Mouse (Mus musculus): Measurements from ENCODE around the gene Acat2. TPM values are rescaled to one million over a fixed set of nuclear protein-coding genes. Genes with fewer than 3 reads are reported as not detected.
"Not testable (repeated sequence)": the region's sequence is repeated elsewhere in the genome, so short reads cannot be mapped to it uniquely, and the experiment has no call there.

Gene Acat2
- polyA plus RNA-seq (2017; shearing (Covaris generic)): 10 to 100 TPM; 43.9 to 61.5 (median 48.0) TPM

- ATAC-seq: peak; percentile 98
Measured at GRCm38 (mm10) chr17:12960331-12960873, at the start of gene Acat2. Gene Acat2 (minus strand): TSS chr17:12960747.

GRCm38 (mm10) chr17:13009887-13010286 is 49.3 kb upstream of the Acat2 start:
- ATAC-seq: peak; percentile 42

GRCm38 (mm10) chr17:13008528-13008927 is 48.0 kb upstream of the Acat2 start:
- ATAC-seq: peak; percentile 11

- ATAC-seq: peak; percentile 87
Measured at GRCm38 (mm10) chr17:13007730-13008425, 47.3 kb upstream of the Acat2 start.

GRCm38 (mm10) chr17:13006984-13007383 is 46.4 kb upstream of the Acat2 start:
- ATAC-seq: no peak

- not testable (repeated sequence) for ATAC-seq
Measured at GRCm38 (mm10) chr17:13006546-13006945, 46.0 kb upstream of the Acat2 start, which contains the start of gene Sod2. Gene Sod2 (plus strand): TSS chr17:13006846.

- ATAC-seq: not testable (repeated sequence)
Measured at GRCm38 (mm10) chr17:13004436-13004835, 43.9 kb upstream of the Acat2 start.

- not testable (repeated sequence) for ATAC-seq
Measured at GRCm38 (mm10) chr17:13002243-13002642, 41.7 kb upstream of the Acat2 start.

- no peak for ATAC-seq
Measured at GRCm38 (mm10) chr17:12999069-12999468, 38.5 kb upstream of the Acat2 start.

- ATAC-seq: no peak
Measured at GRCm38 (mm10) chr17:12997890-12998289, 37.3 kb upstream of the Acat2 start.

- no peak for ATAC-seq
Measured at GRCm38 (mm10) chr17:12996345-12996744, 35.8 kb upstream of the Acat2 start.

- no peak for ATAC-seq
Measured at GRCm38 (mm10) chr17:12994069-12994468, 33.5 kb upstream of the Acat2 start, which contains the start of gene Wtap. Gene Wtap (minus strand): TSS chr17:12994169.

GRCm38 (mm10) chr17:12992470-12992991 is 32.0 kb upstream of the Acat2 start:
- peak; percentile 66 for ATAC-seq

- ATAC-seq: peak; percentile 61
Measured at GRCm38 (mm10) chr17:12991635-12992358, 31.2 kb upstream of the Acat2 start.

- ATAC-seq: peak; percentile 1
Measured at GRCm38 (mm10) chr17:12991194-12991634, 30.7 kb upstream of the Acat2 start.

GRCm38 (mm10) chr17:12990567-12991145 is 30.1 kb upstream of the Acat2 start:
- no peak for ATAC-seq

- ATAC-seq: not testable (repeated sequence)
Measured at GRCm38 (mm10) chr17:12988096-12988495, 27.5 kb upstream of the Acat2 start.

- ATAC-seq: no peak
Measured at GRCm38 (mm10) chr17:12983988-12984387, 23.4 kb upstream of the Acat2 start.

GRCm38 (mm10) chr17:12978546-12978945 is 18.0 kb upstream of the Acat2 start:
- ATAC-seq: no peak

GRCm38 (mm10) chr17:12973851-12974250 is 13.3 kb upstream of the Acat2 start:
- ATAC-seq: no peak

- no peak for ATAC-seq
Measured at GRCm38 (mm10) chr17:12967173-12967572, 6.6 kb upstream of the Acat2 start.

GRCm38 (mm10) chr17:12963476-12963875 is 2.9 kb upstream of the Acat2 start:
- no peak for ATAC-seq

GRCm38 (mm10) chr17:12959377-12959776 is 1.2 kb downstream of the Acat2 start:
- ATAC-seq: not testable (repeated sequence)
